Mouse (Mus musculus) brain, embryonic 18.5 days (tissue): Measurements from ENCODE around the gene Gm12185.
"Not testable (repeated sequence)": the region's sequence is repeated elsewhere in the genome, so short reads cannot be mapped to it uniquely, and the experiment has no call there.

ENCODE experiments used
- DNase-seq: peaks from one replicate; pipeline ENCODE4 v3.0.0-alpha.2; 2012; ENCODE audit warnings: low read depth, low spot score

The Gm12185 gene

DNA sequence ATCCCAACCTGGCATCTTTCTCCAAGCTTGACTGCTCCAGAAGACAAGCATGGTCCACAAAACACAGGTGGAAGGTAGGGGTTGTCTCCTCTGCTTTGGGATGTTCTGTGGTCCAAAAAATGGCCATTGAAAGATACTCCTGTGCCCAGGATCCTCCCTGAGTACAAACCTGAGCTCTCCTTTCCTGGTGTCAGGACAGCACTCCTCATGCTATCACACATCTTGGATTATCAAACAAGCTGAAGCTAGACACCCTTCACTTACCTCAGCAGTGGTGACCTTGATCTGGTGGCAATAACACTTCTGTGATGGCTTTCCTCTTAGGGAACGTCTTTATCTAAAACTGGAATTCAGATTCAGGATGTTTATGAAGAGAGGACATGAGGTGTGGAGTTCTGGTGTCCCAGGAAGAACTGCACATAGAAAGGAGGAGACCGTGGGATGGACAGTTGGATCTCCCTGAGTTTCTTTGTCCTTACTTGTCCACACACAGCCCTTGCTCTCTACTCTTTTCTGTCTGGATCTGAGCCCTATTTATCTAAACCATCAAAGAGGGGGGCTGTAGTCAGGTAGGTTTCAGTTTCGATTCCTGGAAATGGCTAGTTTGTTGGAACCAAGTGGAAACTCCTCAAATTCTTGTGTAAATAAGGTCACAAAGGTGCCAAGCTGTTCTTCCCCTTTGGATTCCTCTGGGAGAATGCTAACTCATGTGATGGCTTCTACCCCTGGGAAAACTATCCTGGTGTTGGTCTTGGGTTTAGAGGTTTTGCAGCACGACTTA lies at the start of gene Gm12185:
Gene Gm12185, minus strand, starts transcription at position 487 of the 781 bp plus-strand sequence.
- DNase-seq: not testable (repeated sequence)

- DNase-seq: not testable (repeated sequence)
Measured at GRCm38 (mm10) chr11:49012074-49012473, 20.0 kb upstream of the Gm12185 start.

GRCm38 (mm10) chr11:49006785-49007184 lies 14.8 kb upstream of the Gm12185 start:
- not testable (repeated sequence) for DNase-seq

GRCm38 (mm10) chr11:49006317-49006716 lies 14.3 kb upstream of the Gm12185 start:
- not testable (repeated sequence) for DNase-seq

GRCm38 (mm10) chr11:49000411-49000810 lies 8.4 kb upstream of the Gm12185 start:
- not testable (repeated sequence) for DNase-seq

GRCm38 (mm10) chr11:48994018-48994417 lies 2.0 kb upstream of the Gm12185 start, which contains the start of gene Tgtp1:
TSS of gene Tgtp1 (minus strand) at chr11:48994172.
- DNase-seq: not testable (repeated sequence)

DNA sequence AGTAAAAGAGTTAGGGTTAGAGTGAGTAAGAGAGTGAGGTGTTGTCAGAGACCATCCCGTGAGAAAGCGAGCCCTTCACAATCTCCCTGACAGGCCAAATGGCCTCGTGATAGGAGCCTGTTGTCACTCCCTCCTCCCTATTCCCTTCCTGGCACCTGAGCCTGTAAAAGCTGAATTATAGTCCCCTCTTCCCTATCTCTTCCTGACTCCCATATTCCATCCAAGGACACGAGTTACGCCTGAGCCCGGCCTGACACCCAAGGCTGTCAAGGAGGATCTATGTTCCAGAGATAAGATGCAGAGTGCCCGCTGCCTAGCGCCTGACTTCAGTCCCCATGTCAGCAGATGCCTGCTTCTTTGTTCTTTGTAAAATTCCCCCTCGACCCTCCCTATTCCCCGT lies 1.3 kb upstream of the Gm12185 start:
- not testable (repeated sequence) for DNase-seq

- DNase-seq: not testable (repeated sequence)
Measured at GRCm38 (mm10) chr11:48989981-48990380, 2.0 kb downstream of the Gm12185 start.

DNA sequence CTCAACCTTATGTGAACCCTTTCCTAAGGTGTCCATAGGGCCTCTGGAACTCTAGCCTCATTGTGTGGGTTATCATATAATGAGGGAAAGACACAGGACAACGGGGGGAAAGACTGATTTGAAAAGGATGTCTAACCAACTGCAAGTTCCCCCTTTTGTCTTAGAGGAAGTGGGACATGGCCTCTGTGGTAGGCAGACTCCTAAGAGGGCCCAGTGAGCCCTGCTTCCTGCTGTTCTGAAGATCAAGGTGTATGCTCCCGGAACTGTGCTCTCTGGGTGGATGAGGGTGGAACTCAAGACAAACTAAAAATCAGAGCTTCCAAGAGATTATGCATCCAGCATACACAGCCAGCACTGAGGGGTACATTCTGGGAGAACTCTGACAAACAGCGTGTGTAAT lies 3.8 kb downstream of the Gm12185 start:
- not testable (repeated sequence) for DNase-seq

DNA sequence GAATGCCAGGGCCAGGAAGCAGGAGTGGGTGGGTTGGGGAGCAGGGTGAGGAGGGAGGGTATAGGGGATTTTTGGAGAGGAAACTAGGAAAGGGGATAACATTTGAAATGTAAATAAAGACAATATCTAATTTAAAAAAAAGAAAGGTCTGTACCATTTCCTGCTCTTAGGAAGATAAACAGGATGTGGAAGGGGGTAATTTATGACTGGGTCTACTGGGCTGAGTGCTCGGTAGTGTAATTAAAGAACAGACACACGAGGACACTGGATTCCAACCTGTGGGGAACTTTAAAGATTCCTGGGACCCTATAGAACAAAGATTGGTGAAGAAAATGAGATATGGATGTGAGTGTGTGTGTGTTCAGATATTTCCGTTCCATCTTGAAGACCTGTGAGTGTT lies 9.2 kb downstream of the Gm12185 start:
- DNase-seq: not testable (repeated sequence)

DNA sequence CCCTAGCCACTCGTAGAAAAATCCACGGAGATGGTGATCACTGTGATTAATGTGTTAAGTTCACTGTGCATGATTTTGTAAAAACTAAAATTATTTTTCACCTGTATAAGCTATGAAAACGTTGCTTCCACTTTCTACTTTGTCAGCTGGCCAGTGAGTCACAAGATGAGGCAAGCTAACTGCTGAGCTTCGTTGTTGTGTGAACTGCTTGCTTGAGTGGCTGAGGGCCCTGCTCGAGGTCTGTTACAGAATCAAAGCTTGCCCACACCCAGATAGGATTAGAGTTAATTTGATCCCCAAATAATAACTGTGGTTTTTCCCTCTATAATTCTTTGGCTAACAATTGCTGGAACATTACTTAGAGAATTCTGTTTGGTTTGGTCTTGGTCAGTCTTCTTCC lies 12.0 kb downstream of the Gm12185 start:
- DNase-seq: not testable (repeated sequence)

DNA sequence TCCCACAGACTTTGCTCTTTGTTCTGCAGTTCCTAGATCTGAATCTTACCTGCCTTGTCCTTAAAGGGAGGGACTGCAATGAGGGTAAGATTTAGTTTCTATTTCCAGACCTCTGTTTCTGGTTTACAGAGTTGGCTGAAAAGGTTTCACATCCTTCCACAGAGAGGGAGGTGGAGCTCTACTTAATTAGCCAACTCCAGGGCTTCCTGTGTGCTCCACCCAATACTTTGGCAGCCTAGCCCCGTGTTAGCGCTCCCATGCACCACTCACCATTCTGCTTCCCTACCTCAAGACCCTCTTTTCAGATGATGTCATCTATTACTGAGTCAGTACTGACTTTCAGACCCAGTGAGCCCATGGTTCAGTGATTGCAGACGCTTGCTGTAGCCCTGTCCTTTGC lies 12.8 kb downstream of the Gm12185 start, which contains the start of gene 9930111J21Rik1:
Gene 9930111J21Rik1, minus strand, starts transcription at position 148 of the 400 bp plus-strand sequence.
- not testable (repeated sequence) for DNase-seq

GRCm38 (mm10) chr11:48978240-48978939 lies 13.6 kb downstream of the Gm12185 start, which contains the start of gene Olfr56:
TSS of gene Olfr56 (plus strand) at chr11:48978889.
- not testable (repeated sequence) for DNase-seq

GRCm38 (mm10) chr11:48974686-48975085 lies 17.3 kb downstream of the Gm12185 start:
- DNase-seq: not testable (repeated sequence)

GRCm38 (mm10) chr11:48946090-48946489 lies 45.9 kb downstream of the Gm12185 start, which contains the start of gene Psme2b:
TSS of gene Psme2b (minus strand) at chr11:48946190.
- DNase-seq: not testable (repeated sequence)

- not testable (repeated sequence) for DNase-seq
Measured at GRCm38 (mm10) chr11:48939286-48939685, 52.7 kb downstream of the Gm12185 start.

- DNase-seq: not testable (repeated sequence)
Measured at GRCm38 (mm10) chr11:48935291-48935690, 56.7 kb downstream of the Gm12185 start.

- DNase-seq: not testable (repeated sequence)
Measured at GRCm38 (mm10) chr11:48933923-48934322, 58.1 kb downstream of the Gm12185 start.

GRCm38 (mm10) chr11:48933422-48933821 lies 58.6 kb downstream of the Gm12185 start:
- DNase-seq: not testable (repeated sequence)

DNA sequence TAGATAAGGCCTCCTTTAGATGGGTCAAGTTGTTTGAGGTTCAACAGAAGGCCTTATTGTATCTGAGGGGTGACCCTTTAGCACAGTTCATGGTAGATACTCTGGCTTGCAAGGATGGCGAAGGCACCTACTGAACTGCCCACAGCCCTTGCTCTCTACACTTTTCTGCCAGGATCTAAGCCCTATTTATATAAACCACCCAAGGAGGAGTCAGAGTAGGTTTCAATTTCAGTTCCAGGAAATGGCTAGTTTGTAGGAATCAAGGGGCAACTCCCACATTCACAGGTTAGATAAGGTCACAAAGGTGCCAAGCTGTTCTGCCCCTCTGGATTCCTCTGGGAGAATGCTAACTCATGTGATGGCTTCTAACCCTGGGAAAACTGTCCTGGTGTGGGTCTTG lies 64.0 kb downstream of the Gm12185 start:
- DNase-seq: not testable (repeated sequence)

DNA sequence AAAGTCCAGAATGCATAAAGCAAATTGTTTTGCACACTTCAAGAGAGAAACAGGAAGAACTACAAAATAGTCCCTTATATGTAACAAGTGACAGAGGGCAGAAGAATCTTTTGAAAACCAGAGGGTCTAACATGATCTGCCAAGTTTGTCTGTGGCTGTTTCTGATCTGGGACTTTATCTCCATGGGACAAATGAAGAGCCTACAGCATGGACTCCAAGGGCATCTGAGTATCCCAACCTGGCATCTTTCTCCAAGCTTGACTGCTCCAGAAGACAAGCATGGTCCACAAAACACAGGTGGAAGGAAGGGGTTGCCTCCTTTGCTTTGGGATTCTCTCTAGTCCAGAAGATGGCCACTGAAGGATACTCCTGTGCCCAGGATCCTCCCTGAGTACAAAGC lies 65.6 kb downstream of the Gm12185 start:
- DNase-seq: not testable (repeated sequence)

- DNase-seq: not testable (repeated sequence)
Measured at GRCm38 (mm10) chr11:48923818-48924217, 68.2 kb downstream of the Gm12185 start.
